Mouse (Mus musculus): ENCODE data around the gene Enpp7.

The Enpp7 gene

DNA sequence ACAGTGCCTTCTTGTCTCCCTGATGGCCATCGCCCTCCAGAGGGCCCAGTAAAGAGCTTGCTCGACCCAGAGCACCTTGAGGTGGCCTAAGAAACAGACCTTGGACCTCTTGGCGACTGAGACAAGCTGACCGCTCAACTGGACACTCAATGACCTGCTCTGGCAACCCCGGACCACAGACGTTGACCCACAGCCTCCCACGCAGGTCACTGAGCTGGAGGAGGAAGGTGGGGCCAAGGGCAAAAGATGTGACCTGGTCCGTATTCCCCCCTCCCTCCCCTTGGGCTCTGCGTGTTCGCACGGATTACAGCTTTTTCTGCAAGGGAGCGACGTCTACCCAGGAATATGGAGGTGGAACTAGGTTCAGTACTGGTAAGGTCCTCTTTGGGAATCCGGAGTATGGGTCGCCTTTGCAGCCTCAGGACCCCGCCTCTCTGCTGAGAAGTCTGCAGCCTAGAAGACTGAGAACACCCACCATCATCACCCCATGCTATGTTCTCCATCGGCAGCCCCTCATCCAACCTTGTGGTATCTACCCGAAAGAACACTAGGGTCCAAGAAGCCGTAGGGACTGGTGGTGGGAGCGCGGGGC, 47.2 kb downstream of the Enpp7 start:
- intact Hi-C loops (cut with DNase I): loop anchor here (2.0 kb wide), 1 partner anchor 156 kb away; no protein-coding TSS in a partner anchor

GRCm38 (mm10) chr11:119035686-119036165, 47.7 kb downstream of the Enpp7 start:
- intact Hi-C loops (cut with DNase I): loop anchor here (2.0 kb wide), 1 partner anchor 155 kb away; no protein-coding TSS in a partner anchor

DNA sequence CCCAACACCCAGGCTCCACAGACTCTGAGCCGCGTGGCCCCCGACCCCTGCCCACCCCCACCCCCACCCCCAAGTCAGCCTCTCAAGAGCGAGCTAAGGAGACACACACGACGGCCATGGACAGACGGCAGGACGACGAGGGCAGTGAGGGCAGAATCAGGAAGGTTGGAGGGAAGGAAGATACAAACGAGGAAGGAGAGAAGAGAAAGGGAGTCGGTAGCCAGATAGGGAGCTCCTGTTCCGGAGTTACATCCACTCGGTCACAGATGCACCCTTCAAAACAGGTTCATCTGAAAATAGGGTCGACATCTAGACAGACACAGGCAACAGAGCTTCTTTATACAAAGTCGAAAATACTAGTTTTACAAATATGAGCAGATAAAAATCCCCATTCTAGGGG, 48.5 kb downstream of the Enpp7 start:
- intact Hi-C loops (cut with DNase I): no loop called here

DNA sequence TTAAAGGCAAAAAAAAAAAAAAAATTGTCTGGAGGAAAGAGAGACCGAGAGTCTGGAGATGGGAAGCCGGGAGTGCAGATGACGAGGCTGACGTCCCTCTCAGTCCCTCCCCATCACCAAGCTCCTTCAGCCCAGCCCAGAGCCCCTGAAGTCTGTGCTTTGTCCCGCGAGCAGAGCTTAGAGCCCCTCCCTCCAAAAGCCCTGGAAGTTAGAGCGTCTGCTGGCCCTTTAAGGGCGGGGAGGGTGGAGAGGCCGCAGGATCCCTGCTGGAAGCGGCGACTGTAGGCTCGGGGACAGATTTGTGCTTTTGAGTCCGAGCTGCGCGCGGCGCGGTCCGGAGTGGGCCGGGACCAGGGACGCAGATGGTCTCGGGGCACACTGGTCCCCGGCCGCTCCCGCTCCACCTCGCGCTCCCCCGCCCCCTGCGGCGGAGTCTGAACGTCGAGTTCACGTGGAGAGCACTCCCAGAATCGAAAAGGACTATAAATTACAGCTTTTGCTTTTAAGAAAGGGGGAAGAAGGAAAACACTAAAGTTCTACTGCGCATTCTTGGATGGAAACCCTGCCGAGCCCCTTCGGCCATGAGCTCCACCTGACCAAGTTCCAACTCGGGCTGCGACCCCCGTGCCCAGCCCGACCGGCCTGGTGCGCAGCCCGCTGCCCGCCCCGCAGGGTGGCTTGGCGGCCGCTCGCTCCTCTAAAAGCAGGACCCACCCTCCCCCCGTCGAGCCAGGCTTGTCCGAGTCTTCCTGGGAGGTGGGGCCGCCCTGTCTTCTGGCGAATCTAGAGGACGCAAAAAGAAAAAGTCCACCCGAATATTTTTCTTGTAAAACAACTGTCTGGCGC, 49.2 kb downstream of the Enpp7 start:
- intact Hi-C loops (cut with DNase I): no loop called here

- intact Hi-C loops (cut with DNase I): no loop called here
These were observed 49.9 kb downstream of the Enpp7 start for GRCm38 (mm10) chr11:119037780-119038401.

DNA sequence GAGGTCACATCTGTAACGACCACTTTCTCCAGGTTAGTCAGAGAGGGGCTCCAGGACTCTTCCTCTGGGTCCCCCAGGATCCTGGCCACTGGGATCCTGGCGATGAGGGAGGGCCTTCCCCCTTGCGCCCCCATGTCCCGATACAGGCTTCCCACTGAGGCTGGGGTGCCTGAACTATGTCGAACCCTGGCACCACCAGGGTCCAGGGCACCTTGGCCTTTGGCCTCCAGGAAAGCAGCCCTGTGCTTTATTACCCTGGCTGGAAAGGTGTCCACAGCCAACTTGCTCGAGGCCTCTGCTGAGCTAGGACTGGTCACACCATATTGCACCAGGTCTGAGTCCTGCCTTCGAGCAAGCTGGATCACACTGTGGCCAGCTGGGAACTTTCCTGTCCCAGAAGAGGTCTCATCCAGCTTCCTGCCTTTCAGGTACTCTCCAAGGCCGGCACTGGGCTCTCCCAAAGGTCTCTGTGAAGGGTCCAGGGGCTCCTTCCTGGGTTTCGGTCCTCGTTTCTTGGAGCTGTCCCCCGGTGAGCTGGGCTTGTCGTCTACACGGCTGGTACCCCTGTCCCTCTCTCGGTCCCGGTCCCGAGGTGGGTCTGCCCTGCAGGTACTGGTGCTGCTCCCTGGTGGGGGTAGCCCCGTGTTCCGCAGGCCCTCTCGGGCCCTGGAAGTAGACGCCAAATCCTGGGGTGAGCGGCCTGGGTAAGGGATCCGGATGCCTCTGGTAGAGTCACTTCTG, 50.9 kb downstream of the Enpp7 start:
- intact Hi-C loops (cut with DNase I): no loop called here

DNA sequence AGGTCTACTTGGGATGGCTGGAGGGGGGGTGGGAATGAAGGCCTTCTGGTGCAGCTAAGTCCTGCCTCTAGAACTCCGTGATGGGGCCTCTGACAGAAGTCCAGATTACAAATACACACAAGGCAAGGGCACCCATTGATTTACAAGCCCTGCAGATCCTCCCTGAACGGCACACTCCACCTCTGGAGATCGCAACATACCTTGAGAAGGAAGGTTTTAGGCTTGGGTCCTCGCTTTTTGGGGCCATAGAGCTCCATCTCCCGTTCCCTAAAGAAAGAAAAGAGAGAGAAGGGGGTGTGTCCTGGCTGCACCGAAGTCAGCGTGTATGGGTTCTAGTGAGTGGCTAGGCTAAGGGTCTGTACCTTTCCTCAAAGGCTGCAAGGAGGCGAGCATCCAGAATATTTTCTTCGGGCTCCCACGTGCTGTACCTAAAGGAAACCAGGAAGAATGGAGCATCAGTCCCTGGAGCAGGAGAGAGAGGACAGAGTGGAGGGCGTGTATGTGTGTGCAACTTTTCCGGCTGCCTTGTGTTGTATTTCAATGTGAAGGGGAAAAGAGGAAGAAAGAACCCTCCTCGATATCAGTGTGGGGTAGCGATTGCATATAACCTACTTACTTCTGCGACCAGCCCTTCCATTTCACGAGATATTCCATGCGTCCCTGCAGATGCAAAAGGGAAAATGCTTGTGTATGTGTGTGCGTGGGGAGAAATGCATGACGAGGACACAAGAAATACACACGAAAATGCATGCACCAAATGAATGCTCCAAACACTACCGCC, 51.9 kb downstream of the Enpp7 start:
- intact Hi-C loops (cut with DNase I): loop anchor here (2.0 kb wide), 1 partner anchor 49 kb away; no protein-coding TSS in a partner anchor

DNA sequence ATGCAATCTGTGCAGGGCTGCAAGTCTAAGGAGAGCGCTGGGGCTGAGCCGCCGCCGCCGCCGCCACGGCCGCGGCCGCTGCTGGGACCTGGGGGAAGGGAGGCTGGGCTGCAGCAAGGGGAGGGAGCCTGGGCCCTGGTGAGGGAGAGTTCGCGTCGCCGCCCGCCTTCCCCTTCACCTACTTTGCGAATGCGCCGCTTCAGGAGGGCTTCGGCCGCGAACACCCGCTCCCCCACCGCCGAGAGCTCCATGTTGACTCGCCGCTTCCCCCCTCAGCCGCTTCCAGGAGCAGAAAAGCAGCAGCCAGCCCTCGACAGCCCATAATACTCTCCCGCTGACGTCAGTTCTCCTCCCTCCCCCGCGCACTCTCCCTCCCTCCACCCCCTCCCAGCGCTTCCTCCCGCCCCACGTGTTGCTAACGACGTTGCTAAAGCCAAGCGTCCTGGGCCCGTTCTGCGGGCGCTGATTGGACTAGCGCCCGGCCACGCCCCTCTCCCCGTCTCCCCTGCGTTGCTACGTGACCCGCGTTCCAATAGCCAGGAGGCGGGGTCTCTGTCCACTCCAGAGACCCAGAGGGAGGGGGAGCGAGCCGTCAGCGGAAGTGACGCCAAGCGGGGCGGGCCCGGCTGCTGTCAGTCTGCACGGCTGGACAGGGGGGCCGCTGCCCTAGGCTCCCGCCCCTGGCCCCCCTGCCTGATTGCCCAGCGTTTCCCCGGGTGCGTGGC, 52.8 kb downstream of the Enpp7 start, which contains the start of gene Cbx8:
Gene Cbx8, minus strand, starts transcription at position 370 of the 725 bp plus-strand sequence.
- intact Hi-C loops (cut with DNase I): loop anchor here (2.0 kb wide), 1 partner anchor 48 kb away; no protein-coding TSS in a partner anchor

- intact Hi-C loops (cut with DNase I): loop anchor here (2.0 kb wide), 1 partner anchor 47 kb away; no protein-coding TSS in a partner anchor
These were observed 53.3 kb downstream of the Enpp7 start for GRCm38 (mm10) chr11:119041325-119041716.

DNA sequence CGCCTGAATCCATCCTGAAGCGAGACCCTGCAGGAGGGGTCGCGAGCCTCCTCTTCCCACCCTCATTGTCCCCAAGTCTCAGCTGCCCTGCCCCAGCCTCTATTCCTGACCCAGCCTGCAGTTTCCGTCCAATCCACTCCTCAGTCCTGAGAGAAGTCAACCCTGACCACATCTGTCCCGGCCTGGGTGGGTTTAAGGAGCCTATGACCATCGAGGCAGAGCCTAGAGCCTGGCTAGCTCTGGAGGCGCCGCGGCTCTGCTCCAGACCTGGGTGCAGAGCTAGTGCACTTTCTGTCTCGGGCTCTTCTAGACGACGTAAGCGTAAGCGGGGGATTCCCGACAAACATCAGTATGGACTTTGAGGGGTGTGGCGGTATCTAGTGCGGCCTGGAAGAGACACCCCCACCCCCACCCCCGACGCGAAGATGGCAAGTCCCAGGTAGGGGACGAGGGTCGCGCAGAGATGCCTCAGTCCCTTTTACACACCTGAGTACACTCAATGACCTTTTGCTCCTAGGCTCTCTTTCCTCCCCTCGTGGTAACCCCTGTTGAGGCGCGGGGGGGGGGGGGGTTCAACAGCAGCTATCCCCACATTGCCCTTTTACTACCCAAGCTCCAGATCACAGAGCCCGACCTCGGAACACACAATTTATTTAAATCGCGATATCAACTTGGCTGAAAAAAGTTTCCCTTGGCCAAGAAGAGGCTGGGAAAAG, 53.9 kb downstream of the Enpp7 start:
- intact Hi-C loops (cut with DNase I): loop anchor here (2.0 kb wide), 1 partner anchor 47 kb away; no protein-coding TSS in a partner anchor

All from adrenal gland (tissue).